30 mouse cellular contexts compared by ENCODE assay signal in the genomic region with DNA sequence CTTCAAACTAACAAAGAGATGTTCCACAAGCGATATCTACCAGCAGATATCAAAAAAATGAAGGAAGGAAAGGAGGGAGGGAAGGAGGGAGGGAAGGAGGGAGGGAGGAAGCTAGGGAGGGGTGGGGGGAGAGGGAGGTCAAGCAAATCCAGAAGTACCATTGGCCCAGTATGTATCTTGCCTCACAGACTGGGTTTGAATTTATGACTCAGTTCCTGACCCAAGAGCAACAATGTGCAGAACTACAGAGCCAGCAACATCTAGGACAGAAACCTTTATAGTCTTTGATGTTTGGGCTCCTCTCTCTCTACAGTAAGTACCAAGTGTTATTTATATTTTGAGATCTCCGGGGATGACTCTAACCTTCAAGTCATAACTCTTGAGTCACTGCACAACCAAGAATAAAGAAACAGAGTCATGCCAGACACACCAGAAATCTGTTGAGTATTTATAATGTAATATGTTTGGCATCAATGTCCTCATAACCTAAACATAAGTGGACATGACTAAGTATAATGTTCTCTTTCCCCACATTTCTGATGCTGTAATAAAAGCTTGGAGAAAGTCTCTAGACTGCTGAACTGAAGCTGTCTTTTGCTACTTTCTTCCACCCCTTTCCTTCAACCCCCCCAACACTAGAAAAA. TPM values are rescaled to one million over a fixed set of nuclear protein-coding genes. Genes with fewer than 3 reads are reported as not detected.
A peak's percentile ranks its signal among the peaks of the same experiment; 100 is the strongest.
DNase-seq lines count a peak whose midpoint lies in the region; ATAC-seq and TF ChIP-seq lines count a peak whose summit lies in the region.
"Had no signal": no experiment of that assay in that cellular context is flagged by ENCODE, and none has a peak within 500 bp of the region (broad histone marks: within the 10 kb centered on the region; RNA-seq: fewer than 3 reads in every experiment).

No protein-coding gene starts in this region.

- no peaks in the 10 kb centered on the region for H3K4me1 ChIP-seq in lung, embryonic 14.5 days (ENCODE audit: insufficient read depth)
- peaks cover 0 to 45% of the 10 kb centered on the region in 2 experiments; a peak in 2 of 4 replicates for H3K4me1 ChIP-seq in CH12.LX (ENCODE audit: control insufficient read depth in 1 of 2, insufficient read depth in 2 of 2)
- no peaks in the 10 kb centered on the region for H3K4me1 ChIP-seq in midbrain, embryonic 15.5 days
- H3K4me1 ChIP-seq: forebrain, embryonic 13.5 days; neural tube, embryonic 12.5 days had no signal

- H3K9ac ChIP-seq in lung, embryonic 14.5 days: no peak overlapping the region
- no peak overlapping the region for H3K9ac ChIP-seq in CH12.LX (ENCODE audit: insufficient read depth, low read depth)
- no peak overlapping the region for H3K9ac ChIP-seq in midbrain, embryonic 15.5 days
- H3K9ac ChIP-seq: forebrain, embryonic 13.5 days; heart, embryonic 13.5 days; hindbrain, embryonic 14.5 days; liver, embryonic 14.5 days; neural tube, embryonic 12.5 days had no signal

- peak; percentile 19 for DNase-seq in lung, embryonic 14.5 days
- no peak for DNase-seq in lung, postnatal 36 days
- peak; percentile 47 for DNase-seq in 3T3-L1 (ENCODE audit: low read depth, low spot score)
- DNase-seq in CH12.LX (ENCODE audit: extremely low read depth): no peak
- no peak for DNase-seq in spleen, postnatal 14 days (ENCODE audit: low spot score in 2 of 2)
- DNase-seq in thymus, postnatal 0 days (ENCODE audit: low spot score): no peak
- DNase-seq: adrenal gland, adult 2 months; adrenal gland, postnatal 36 days; cerebellum, adult 18-20 months; cerebellum, postnatal 10 days; gastrocnemius, postnatal 25 days; heart, adult 2 months; heart, postnatal 10 days; kidney, adult 9 months; kidney, postnatal 10 days; layer of hippocampus, postnatal 36 days; liver; right cerebral cortex, adult 18-20 months; right cerebral cortex, postnatal 4 days; thymus, adult 18-20 months had no signal

- TF ChIP-seq POLR2A in CH12.LX (IDR thresholded peaks at IDR 0.05; ENCODE audit: low read depth, low read length): no peak

- in situ Hi-C loops in CH12.LX (cut with MboI; ENCODE audit: low pct_ligation_motif_present, low pct_unique_long_range_greater_than_20kb, low sequenced_read_pairs): no loop called here

- dilution Hi-C loops in CH12.LX (cut with MboI; ENCODE audit: extremely low pct_ligation_motif_present, extremely low pct_unique_long_range_greater_than_20kb, low sequenced_read_pairs): no loop called here

- peaks cover 4% of the 10 kb centered on the region; the same call in 1 of the 2 replicates for H3K36me3 ChIP-seq in lung, embryonic 14.5 days (ENCODE audit: insufficient read depth)
- H3K36me3 ChIP-seq in CH12.LX (replicated peaks in 1 of 2; ENCODE audit: control insufficient read depth in 1 of 2, insufficient read depth in 1 of 2, low read length in 1 of 2): peaks cover 0 to 48% of the 10 kb centered on the region in 2 experiments
- 0 out of 2 replicates have a peak, but pooled peaks cover 2% of the 10 kb centered on the region for H3K36me3 ChIP-seq in midbrain, embryonic 15.5 days (replicated peaks)

- peaks cover 92% of the 10 kb centered on the region for H3K79me2 ChIP-seq in CH12.LX (replicated peaks; ENCODE audit: control insufficient read depth, extremely low read depth, insufficient read depth, poor library complexity, severe bottlenecking)

- H3K9me3 ChIP-seq in lung, embryonic 14.5 days (ENCODE audit: low read depth, low read length): no peaks in the 10 kb centered on the region
- no peaks in the 10 kb centered on the region for H3K9me3 ChIP-seq in CH12.LX (replicated peaks; ENCODE audit: low read length)
- no peaks in the 10 kb centered on the region for H3K9me3 ChIP-seq in midbrain, embryonic 15.5 days
- H3K9me3 ChIP-seq: forebrain, embryonic 13.5 days; heart, embryonic 13.5 days; neural tube, embryonic 12.5 days had no signal

- 73% methylated on average over 2 of the region's 2 CpGs for WGBS in lung, embryonic 14.5 days
- 94% methylated on average over 2 of the region's 2 CpGs for WGBS in midbrain, embryonic 15.5 days

- H3K27ac ChIP-seq in lung, embryonic 14.5 days (ENCODE audit: low read depth): no peak overlapping the region
- H3K27ac ChIP-seq in CH12.LX (ENCODE audit: insufficient read depth, low read depth): no peak overlapping the region
- H3K27ac ChIP-seq in midbrain, embryonic 15.5 days: no peak overlapping the region
- H3K27ac ChIP-seq: forebrain, embryonic 13.5 days; heart, adult 2 months; heart, embryonic 13.5 days; hindbrain, embryonic 14.5 days; liver, embryonic 14.5 days; neural tube, embryonic 12.5 days had no signal

- no peak overlapping the region for H3K4me3 ChIP-seq in lung, embryonic 14.5 days (ENCODE audit: low read depth, low read length)
- H3K4me3 ChIP-seq in CH12.LX (replicated peaks in 1 of 3; ENCODE audit: low read depth in 2 of 3, low read length in 2 of 3, poor library complexity in 1 of 3): no peak overlapping the region
- no peak overlapping the region for H3K4me3 ChIP-seq in midbrain, embryonic 15.5 days
- H3K4me3 ChIP-seq: forebrain, embryonic 13.5 days; heart, adult 2 months; heart, embryonic 13.5 days; myocyte; neural tube, embryonic 12.5 days had no signal

- no peak for TF ChIP-seq RAD21 in CH12.LX (IDR thresholded peaks at IDR 0.05; ENCODE audit: low read depth, low read length)

- H3K4me2 ChIP-seq in lung, embryonic 14.5 days: no peak overlapping the region
- no peak overlapping the region for H3K4me2 ChIP-seq in CH12.LX (ENCODE audit: insufficient read depth, low read depth, poor library complexity, severe bottlenecking)
- no peak overlapping the region for H3K4me2 ChIP-seq in midbrain, embryonic 15.5 days
- H3K4me2 ChIP-seq: forebrain, embryonic 13.5 days; heart, embryonic 13.5 days; hindbrain, embryonic 14.5 days; neural tube, embryonic 12.5 days had no signal

- TF ChIP-seq EP300 in CH12.LX (IDR thresholded peaks at IDR 0.05; ENCODE audit: low read length): no peak

- no peak for ATAC-seq in lung, embryonic 14.5 days (ENCODE audit: insufficient read depth)
- 0 out of 2 replicates have a peak, but pooled peaks have one; percentile 43 for ATAC-seq in megakaryocyte, adult 5-6 weeks (ENCODE audit: poor library complexity, severe bottlenecking)
- ATAC-seq in midbrain, embryonic 15.5 days (replicated peaks): no peak
- ATAC-seq: activated CD4-positive, CD25-positive, alpha-beta regulatory T cell, adult 4 months; forebrain, embryonic 13.5 days; intestine, postnatal 0 days had no signal

- no peaks in the 10 kb centered on the region for H3K27me3 ChIP-seq in lung, embryonic 14.5 days (ENCODE audit: insufficient read depth, low read length)
- no peaks in the 10 kb centered on the region for H3K27me3 ChIP-seq in CH12.LX (replicated peaks)
- no peaks in the 10 kb centered on the region for H3K27me3 ChIP-seq in midbrain, embryonic 15.5 days (replicated peaks)
- H3K27me3 ChIP-seq: forebrain, embryonic 13.5 days; heart, embryonic 13.5 days; neural tube, embryonic 12.5 days had no signal

- TF ChIP-seq CTCF in lung, embryonic 14.5 days (IDR thresholded peaks at IDR 0.05; ENCODE audit: low read depth): no peak
- TF ChIP-seq CTCF in CH12.LX (conservative IDR thresholded peaks at IDR 0.05 in 1 of 2, IDR thresholded peaks at IDR 0.05 in 1 of 2; ENCODE audit: low read depth in 2 of 2, low read length in 2 of 2): no peak

TF ChIP-seq in CH12.LX, 34 proteins besides CTCF, POLR2A, EP300 and RAD21:
- TF ChIP-seq HCFC1 (IDR thresholded peaks at IDR 0.05; ENCODE audit: low read depth, low read length): no peak
- 0 out of 2 replicates have a peak, but pooled peaks have one; percentile 0 for TF ChIP-seq ZNF384 (IDR thresholded peaks at IDR 0.05; ENCODE audit: low read depth, low read length)

RNA-seq across cellular contexts. Expression of a gene that starts 32.6 kb away (rescaled TPM):
- polyA plus RNA-seq in lung, embryonic 14.5 days (2014; fragmentation: Nextera tagmentation; extraction: Ambion mirVana): 111 and 114 TPM in 2 replicates
- total RNA-seq in CH12.LX (2012; rRNA removed): 17.5 and 19.1 TPM in 2 replicates
- total RNA-seq in CH12.LX (2014; rRNA removed): 4.8 and 6.3 TPM in 2 replicates
- polyA plus RNA-seq in CH12.LX (2012; ENCODE audit: insufficient read length, low read depth): 68.1 and 68.5 TPM in 2 replicates
- 128 and 143 TPM in 2 replicates for total RNA-seq in megakaryocyte, adult 5-6 weeks (2015)
- total RNA-seq in megakaryocyte, adult 5-6 weeks (2017): 20.7 and 30.3 TPM in 2 replicates
- polyA plus RNA-seq in thymus, postnatal 0 days (2015; fragmentation: Nextera tagmentation; extraction: Ambion mirVana): 53.3 and 60.7 TPM in 2 replicates
- polyA plus RNA-seq in midbrain, embryonic 15.5 days (2015; fragmentation: Nextera tagmentation; extraction: Ambion mirVana): 95.3 and 95.5 TPM in 2 replicates

Comparison
In these comparisons a context has a peak if more than half of its experiments do, and no peak if none do; other contexts are left out.
1. DNase-seq: peak in lung, embryonic 14.5 days (single experiment) and 3T3-L1 (single experiment); none in lung, postnatal 36 days (single experiment), CH12.LX (single experiment), spleen, postnatal 14 days (0 of 2) and thymus, postnatal 0 days (single experiment).